Comparison of ENCODE assay signal across 17 mouse cellular contexts in the genomic region with DNA sequence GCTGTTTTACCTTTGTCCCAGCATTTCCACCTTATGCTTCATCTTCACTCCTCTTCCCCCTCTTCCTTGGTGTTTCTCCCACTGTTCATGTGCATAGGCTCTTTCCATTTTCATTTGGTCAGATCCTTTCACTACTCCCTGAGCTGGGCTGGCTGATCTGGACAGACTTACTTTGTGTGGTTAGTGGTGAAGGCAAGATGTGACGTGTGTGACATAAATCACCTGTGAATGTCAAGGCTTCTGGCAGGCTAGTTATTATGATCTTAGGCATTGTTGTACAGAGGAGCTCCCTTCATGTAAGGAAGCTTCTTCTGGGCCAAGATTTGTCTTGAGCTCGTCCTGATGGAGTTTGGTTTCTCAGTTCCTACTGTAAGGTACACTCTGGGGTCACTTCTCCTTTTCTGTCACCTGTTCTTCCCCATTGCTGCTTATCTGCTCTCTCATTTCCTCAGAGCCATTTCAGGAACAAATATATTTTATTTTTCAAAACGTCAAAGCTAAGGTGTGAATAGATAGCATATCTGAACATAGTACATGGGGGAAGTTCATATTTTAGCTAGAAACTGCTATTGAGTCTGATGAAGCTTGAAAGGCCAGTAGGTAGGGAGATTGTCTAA. TPM values are rescaled to one million over a fixed set of nuclear protein-coding genes. Genes with fewer than 3 reads are reported as not detected.
DNase-seq lines count a peak whose midpoint lies in the region; ATAC-seq lines count a peak whose summit lies in the region.
"Had no signal": no experiment of that assay in that cellular context is flagged by ENCODE, and none has a peak within 500 bp of the region (broad histone marks: within the 10 kb centered on the region; RNA-seq: fewer than 3 reads in every experiment).

No protein-coding gene starts in this region.

- no peaks in the 10 kb centered on the region for H3K27me3 ChIP-seq in heart, embryonic 15.5 days
- H3K27me3 ChIP-seq in hindbrain, embryonic 12.5 days = no peaks in the 10 kb centered on the region
- H3K27me3 ChIP-seq: limb, embryonic 13.5 days; neural tube, embryonic 13.5 days had no signal

- H3K9ac ChIP-seq in heart, embryonic 15.5 days = no peak overlapping the region
- H3K9ac ChIP-seq in hindbrain, embryonic 12.5 days = no peak overlapping the region
- H3K9ac ChIP-seq: limb, embryonic 13.5 days; neural tube, embryonic 13.5 days had no signal

- no peak overlapping the region for H3K4me2 ChIP-seq in heart, embryonic 15.5 days
- H3K4me2 ChIP-seq in hindbrain, embryonic 12.5 days (replicated peaks) = no peak overlapping the region
- H3K4me2 ChIP-seq: limb, embryonic 13.5 days; midbrain, embryonic 11.5 days; neural tube, embryonic 13.5 days had no signal

- ATAC-seq in heart, embryonic 15.5 days (replicated peaks; ENCODE audit: insufficient number of reproducible peaks, insufficient read depth, low FRiP score, low read depth) = no peak
- peak; percentile 58 for ATAC-seq in megakaryocyte progenitor cell, adult 5-6 weeks (replicated peaks; ENCODE audit: poor library complexity)
- ATAC-seq in CD4-positive, CD25-positive, alpha-beta regulatory T cell, adult 4 months = no peak
- no peak for ATAC-seq in hindbrain, embryonic 12.5 days (ENCODE audit: low FRiP score)
- ATAC-seq: activated CD4-positive, CD25-positive, alpha-beta regulatory T cell, adult 4 months had no signal

- peaks cover 15% of the 10 kb centered on the region for H3K4me1 ChIP-seq in heart, embryonic 15.5 days (replicated peaks)
- H3K4me1 ChIP-seq in hindbrain, embryonic 12.5 days = no peaks in the 10 kb centered on the region
- H3K4me1 ChIP-seq: neural tube, embryonic 13.5 days had no signal

- no peak overlapping the region for H3K4me3 ChIP-seq in heart, embryonic 15.5 days
- no peak overlapping the region for H3K4me3 ChIP-seq in hindbrain, embryonic 12.5 days
- H3K4me3 ChIP-seq: limb, embryonic 13.5 days; neural tube, embryonic 13.5 days had no signal

- intact Hi-C loops in heart, postnatal 25 days (cut with DNase I) = no loop called here

- no peaks in the 10 kb centered on the region for H3K36me3 ChIP-seq in heart, embryonic 15.5 days
- no peaks in the 10 kb centered on the region for H3K36me3 ChIP-seq in hindbrain, embryonic 12.5 days
- H3K36me3 ChIP-seq: limb, embryonic 13.5 days; neural tube, embryonic 13.5 days had no signal

- H3K27ac ChIP-seq in heart, embryonic 15.5 days = peak overlapping the region; percentile 20; the same call in 1 of the 2 replicates
- no peak overlapping the region for H3K27ac ChIP-seq in hindbrain, embryonic 12.5 days
- H3K27ac ChIP-seq: hindbrain, postnatal 0 days; limb, embryonic 13.5 days; neural tube, embryonic 13.5 days had no signal

- H3K9me3 ChIP-seq in heart, embryonic 15.5 days (replicated peaks) = no peaks in the 10 kb centered on the region
- no peaks in the 10 kb centered on the region for H3K9me3 ChIP-seq in hindbrain, embryonic 12.5 days (replicated peaks)
- H3K9me3 ChIP-seq: limb, embryonic 13.5 days; neural tube, embryonic 13.5 days had no signal

- DNase-seq in heart, postnatal 25 days (ENCODE audit: low spot score) = no peak
- DNase-seq in A20 (ENCODE audit: low read depth, low spot score) = peak; percentile 85
- DNase-seq in adrenal gland, adult 8-10 months = peak; percentile 73
- no peak for DNase-seq in layer of hippocampus, adult 11-12 months (ENCODE audit: low spot score)

- WGBS in heart, embryonic 15.5 days = 57% methylated on average over 3 of the region's 3 CpGs
- WGBS in hindbrain, embryonic 12.5 days = 81% methylated on average over 3 of the region's 3 CpGs

RNA-seq across cellular contexts. Expression of a gene that starts 2.9 kb away (rescaled TPM):
- polyA plus RNA-seq in heart, embryonic 15.5 days (2015; fragmentation: Nextera tagmentation; extraction: Ambion mirVana) = not detected in 2 replicates
- total RNA-seq in heart, postnatal 25 days (2021) = under 1 TPM in 1 of 2 experiments, not detected in 1; 0.39 TPM
- 1 to 10 TPM; 1.9 to 7.8 (median 3.5) TPM for total RNA-seq in adrenal gland, adult 8-10 months (2022)
- total RNA-seq in megakaryocyte progenitor cell, adult 5-6 weeks (2015) = not detected in 2 replicates
- 1.1 TPM in 1 of 2 replicates, not detected in the other for total RNA-seq in megakaryocyte progenitor cell, adult 5-6 weeks (2017)
- not detected for polyA plus RNA-seq in CD4-positive, CD25-positive, alpha-beta regulatory T cell, adult 4 months (2017; shearing (Covaris generic))
- polyA plus RNA-seq in hindbrain, embryonic 12.5 days (2016; fragmentation: Nextera tagmentation; extraction: Ambion mirVana) = not detected in 2 replicates
- total RNA-seq: gastrocnemius, adult 8-10 months; hindbrain, postnatal 0 days had no signal
- polyA plus RNA-seq: activated CD4-positive, CD25-positive, alpha-beta regulatory T cell, adult 4 months; forebrain, embryonic 11.5 days; hindbrain, postnatal 0 days; kidney, embryonic 16.5 days; limb, embryonic 13.5 days; midbrain, embryonic 11.5 days; neural tube, embryonic 13.5 days had no signal

RNA-seq across cellular contexts. Expression of a gene that starts 8.1 kb away (rescaled TPM):
- not detected in 2 replicates for polyA plus RNA-seq in heart, embryonic 15.5 days (2015; fragmentation: Nextera tagmentation; extraction: Ambion mirVana)
- total RNA-seq in heart, postnatal 25 days (2021) = not detected
- total RNA-seq in adrenal gland, adult 8-10 months (2022) = 1 to 10 TPM in 3 of 4 experiments, under 1 TPM in 1; 1.00 to 5.7 (median 2.6) TPM
- not detected in 2 replicates for total RNA-seq in megakaryocyte progenitor cell, adult 5-6 weeks (2015)
- total RNA-seq in megakaryocyte progenitor cell, adult 5-6 weeks (2017) = not detected in 2 replicates
- not detected for polyA plus RNA-seq in CD4-positive, CD25-positive, alpha-beta regulatory T cell, adult 4 months (2017; shearing (Covaris generic))
- not detected in 2 replicates for polyA plus RNA-seq in hindbrain, embryonic 12.5 days (2016; fragmentation: Nextera tagmentation; extraction: Ambion mirVana)
- total RNA-seq: gastrocnemius, adult 8-10 months; hindbrain, postnatal 0 days; layer of hippocampus, postnatal 36 days had no signal
- polyA plus RNA-seq: forebrain, embryonic 11.5 days; hindbrain, postnatal 0 days; kidney, embryonic 16.5 days; limb, embryonic 13.5 days; midbrain, embryonic 11.5 days; neural tube, embryonic 13.5 days had no signal

RNA-seq across cellular contexts. Expression of a gene that starts 24.1 kb away (rescaled TPM):
- 2.2 and 4.3 TPM in 2 replicates for polyA plus RNA-seq in heart, embryonic 15.5 days (2015; fragmentation: Nextera tagmentation; extraction: Ambion mirVana)
- under 1 TPM; 0.26 to 0.31 TPM for total RNA-seq in heart, postnatal 25 days (2021)
- 1 to 10 TPM in 2 of 4 experiments, under 1 TPM in 2; 0.46 to 1.6 (median 0.99) TPM for total RNA-seq in adrenal gland, adult 8-10 months (2022)
- total RNA-seq in megakaryocyte progenitor cell, adult 5-6 weeks (2015) = 0.07 TPM in 1 of 2 replicates, not detected in the other
- not detected in 2 replicates for total RNA-seq in megakaryocyte progenitor cell, adult 5-6 weeks (2017)
- polyA plus RNA-seq in CD4-positive, CD25-positive, alpha-beta regulatory T cell, adult 4 months (2017; shearing (Covaris generic)) = 1 to 10 TPM in 1 of 2 experiments, under 1 TPM in 1; 0.98 to 1.2 TPM
- 1.9 and 2.4 TPM in 2 replicates for polyA plus RNA-seq in hindbrain, embryonic 12.5 days (2016; fragmentation: Nextera tagmentation; extraction: Ambion mirVana)

RNA-seq across cellular contexts. Expression of a gene that starts 37.2 kb away (rescaled TPM):
- polyA plus RNA-seq in heart, embryonic 15.5 days (2015; fragmentation: Nextera tagmentation; extraction: Ambion mirVana) = not detected in 2 replicates
- not detected for total RNA-seq in heart, postnatal 25 days (2021)
- 1 to 10 TPM in 2 of 4 experiments, under 1 TPM in 1, not detected in 1; 0.77 to 2.5 (median 2.4) TPM for total RNA-seq in adrenal gland, adult 8-10 months (2022)
- not detected in 2 replicates for total RNA-seq in megakaryocyte progenitor cell, adult 5-6 weeks (2015)
- total RNA-seq in megakaryocyte progenitor cell, adult 5-6 weeks (2017) = not detected in 2 replicates
- not detected for polyA plus RNA-seq in CD4-positive, CD25-positive, alpha-beta regulatory T cell, adult 4 months (2017; shearing (Covaris generic))
- not detected in 2 replicates for polyA plus RNA-seq in hindbrain, embryonic 12.5 days (2016; fragmentation: Nextera tagmentation; extraction: Ambion mirVana)
- total RNA-seq: gastrocnemius, adult 8-10 months; hindbrain, postnatal 0 days; layer of hippocampus, postnatal 36 days had no signal
- polyA plus RNA-seq: activated CD4-positive, CD25-positive, alpha-beta regulatory T cell, adult 4 months; forebrain, embryonic 11.5 days; hindbrain, postnatal 0 days; kidney, embryonic 16.5 days; limb, embryonic 13.5 days; midbrain, embryonic 11.5 days; neural tube, embryonic 13.5 days had no signal

RNA-seq across cellular contexts. Expression of a gene that starts 47.7 kb away (rescaled TPM):
- 136 and 173 TPM in 2 replicates for polyA plus RNA-seq in heart, embryonic 15.5 days (2015; fragmentation: Nextera tagmentation; extraction: Ambion mirVana)
- 10 to 100 TPM; 57.1 to 59.8 TPM for total RNA-seq in heart, postnatal 25 days (2021)
- 100 to 1,000 TPM in 1 of 4 experiments, 10 to 100 TPM in 3; 78.9 to 118 (median 89.4) TPM for total RNA-seq in adrenal gland, adult 8-10 months (2022)
- total RNA-seq in megakaryocyte progenitor cell, adult 5-6 weeks (2015) = 75.9 and 83.2 TPM in 2 replicates
- 18.1 and 22.2 TPM in 2 replicates for total RNA-seq in megakaryocyte progenitor cell, adult 5-6 weeks (2017)
- 10 to 100 TPM; 37.2 to 50.6 TPM for polyA plus RNA-seq in CD4-positive, CD25-positive, alpha-beta regulatory T cell, adult 4 months (2017; shearing (Covaris generic))
- polyA plus RNA-seq in hindbrain, embryonic 12.5 days (2016; fragmentation: Nextera tagmentation; extraction: Ambion mirVana) = 71.4 and 82.5 TPM in 2 replicates

Comparison
In these comparisons a context has a peak if more than half of its experiments do, and no peak if none do; other contexts are left out.
1. DNase-seq: peak in A20 (single experiment) and adrenal gland, adult 8-10 months (single experiment); none in heart, postnatal 25 days (single experiment) and layer of hippocampus, adult 11-12 months (single experiment).